ENCODE assay signal across 7 mouse cellular contexts in the genomic region with DNA sequence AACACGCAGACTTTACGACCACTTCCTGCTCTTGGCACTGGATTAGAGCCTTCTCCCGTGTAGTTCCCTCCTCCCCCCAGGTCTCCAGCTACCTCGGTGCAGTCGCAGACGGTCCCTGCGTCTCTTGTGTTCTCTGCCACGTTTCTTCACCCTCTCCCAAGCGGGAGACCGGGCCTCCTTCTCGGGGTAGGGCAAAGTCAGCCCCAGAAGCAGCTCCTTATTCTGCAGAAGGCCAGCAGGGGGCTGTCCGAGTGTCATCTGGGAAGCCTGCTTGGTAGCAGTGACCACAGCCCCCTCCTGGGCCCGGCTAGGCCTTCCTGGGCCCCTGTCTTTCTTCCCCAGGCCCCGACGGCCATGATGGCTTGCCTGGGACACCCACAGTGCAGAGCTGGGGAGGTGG. TPM values are rescaled to one million over a fixed set of nuclear protein-coding genes. Genes with fewer than 3 reads are reported as not detected.
DNase-seq lines count a peak whose midpoint lies in the region; ATAC-seq and TF ChIP-seq lines count a peak whose summit lies in the region.

No protein-coding gene starts in this region.

- TF ChIP-seq POLR2A in thymus, adult 2 months (IDR thresholded peaks at IDR 0.05; ENCODE audit: control insufficient read depth, extremely low read depth, insufficient read depth, low read length, poor library complexity), result no peak

- DNase-seq in thymus, adult 2 months, result peak; percentile 48
- DNase-seq in thymus, adult 18-20 months, result no peak
- peak; percentile 71 for DNase-seq in embryo, embryonic 10 days (ENCODE audit: low spot score)
- DNase-seq in heart, postnatal 36 days, result peak; percentile 21 to 35
- peak; percentile 72 to 80 for DNase-seq in kidney, postnatal 4 days
- peak; percentile 92 for DNase-seq in midbrain, embryonic 11.5 days (ENCODE audit: low spot score, missing footprints)
- peak; percentile 50 for DNase-seq in urinary bladder, postnatal 14 days (ENCODE audit: low spot score)

- peak; percentile 58 for ATAC-seq in midbrain, embryonic 11.5 days (ENCODE audit: low FRiP score)

- peak; percentile 49; the same call in 1 of the 2 replicates for TF ChIP-seq CTCF in thymus, adult 2 months (IDR thresholded peaks at IDR 0.05; ENCODE audit: borderline replicate concordance, control insufficient read depth, extremely low read depth, insufficient read depth, low read length, poor library complexity)

- H3K4me2 ChIP-seq in midbrain, embryonic 11.5 days, result 0 out of 2 replicates have a peak overlapping the region, but pooled peaks have one; percentile 10

- H3K4me1 ChIP-seq in thymus, adult 2 months (replicated peaks; ENCODE audit: control insufficient read depth, insufficient read depth, low read length), result peaks cover 10% of the 10 kb centered on the region
- H3K4me1 ChIP-seq in midbrain, embryonic 11.5 days (ENCODE audit: control insufficient read depth, insufficient read depth, low read length), result peaks cover 10% of the 10 kb centered on the region

- peak overlapping the region; percentile 47 for H3K9ac ChIP-seq in midbrain, embryonic 11.5 days (ENCODE audit: low read length)

- H3K27ac ChIP-seq in thymus, adult 2 months (ENCODE audit: control insufficient read depth, insufficient read depth, low read length), result no peak overlapping the region
- H3K27ac ChIP-seq in midbrain, embryonic 11.5 days (ENCODE audit: low read depth, low read length), result peak overlapping the region; percentile 16; the same call in 1 of the 2 replicates

- 5% methylated on average over 15 of the region's 15 CpGs for WGBS in thymus, adult 2 months
- WGBS in midbrain, embryonic 11.5 days, result 6% methylated on average over 15 of the region's 15 CpGs

- intact Hi-C loops in heart, postnatal 36 days (cut with DNase I), result loop anchor here (1.0 to 10.0 kb wide), 3 partner anchors 41 to 309 kb away; no protein-coding TSS in a partner anchor

- no peaks in the 10 kb centered on the region for H3K27me3 ChIP-seq in thymus, adult 2 months (ENCODE audit: control insufficient read depth, insufficient read depth, low read length)
- no peaks in the 10 kb centered on the region for H3K27me3 ChIP-seq in midbrain, embryonic 11.5 days (ENCODE audit: control insufficient read depth, insufficient read depth, low read length)

- H3K9me3 ChIP-seq in midbrain, embryonic 11.5 days (ENCODE audit: control insufficient read depth, low read length), result no peaks in the 10 kb centered on the region; the same call in 1 of the 2 replicates

- no peak overlapping the region for H3K4me3 ChIP-seq in thymus, adult 2 months (ENCODE audit: control insufficient read depth, insufficient read depth, low read length)
- H3K4me3 ChIP-seq in midbrain, embryonic 11.5 days (ENCODE audit: low read depth, low read length), result no peak overlapping the region

- H3K36me3 ChIP-seq in thymus, adult 2 months (ENCODE audit: control insufficient read depth, insufficient read depth, low read length), result no peaks in the 10 kb centered on the region
- H3K36me3 ChIP-seq in midbrain, embryonic 11.5 days (ENCODE audit: control insufficient read depth, insufficient read depth, low read length), result no peaks in the 10 kb centered on the region

RNA-seq across cellular contexts. Expression of a gene that starts 14.7 kb away (rescaled TPM):
- polyA plus RNA-seq in thymus, adult 2 months (2012; rRNA removed), result 32.9 and 37.7 TPM in 2 replicates
- 10 to 100 TPM; 10.6 to 11.9 TPM for total RNA-seq in heart, postnatal 36 days (2021)
- 82.7 and 83.6 TPM in 2 replicates for polyA plus RNA-seq in midbrain, embryonic 11.5 days (2014; fragmentation: Nextera tagmentation; extraction: Ambion mirVana)

RNA-seq across cellular contexts. Expression of a gene that starts 15.0 kb away (rescaled TPM):
- polyA plus RNA-seq in thymus, adult 2 months (2012; rRNA removed), result 0.26 and 0.34 TPM in 2 replicates
- total RNA-seq in heart, postnatal 36 days (2021), result under 1 TPM; 0.05 to 0.11 TPM
- 11.5 and 12.7 TPM in 2 replicates for polyA plus RNA-seq in midbrain, embryonic 11.5 days (2014; fragmentation: Nextera tagmentation; extraction: Ambion mirVana)

RNA-seq across cellular contexts. Expression of a gene that starts 27.6 kb away (rescaled TPM):
- polyA plus RNA-seq in thymus, adult 2 months (2012; rRNA removed), result 98.0 and 106 TPM in 2 replicates
- 10 to 100 TPM; 45.1 to 49.3 TPM for total RNA-seq in heart, postnatal 36 days (2021)
- 11.7 TPM in 2 replicates for polyA plus RNA-seq in midbrain, embryonic 11.5 days (2014; fragmentation: Nextera tagmentation; extraction: Ambion mirVana)

RNA-seq across cellular contexts. Expression of a gene that starts 36.5 kb away (rescaled TPM):
- polyA plus RNA-seq in thymus, adult 2 months (2012; rRNA removed), result 41.8 and 50.9 TPM in 2 replicates
- total RNA-seq in heart, postnatal 36 days (2021), result 10 to 100 TPM; 38.9 to 40.3 TPM
- polyA plus RNA-seq in midbrain, embryonic 11.5 days (2014; fragmentation: Nextera tagmentation; extraction: Ambion mirVana), result 13.1 and 14.2 TPM in 2 replicates

RNA-seq across cellular contexts. Expression of a gene that starts 44.8 kb away (rescaled TPM):
- 31.2 and 34.5 TPM in 2 replicates for polyA plus RNA-seq in thymus, adult 2 months (2012; rRNA removed)
- total RNA-seq in heart, postnatal 36 days (2021), result 10 to 100 TPM; 18.2 to 18.8 TPM
- 65.3 and 71.4 TPM in 2 replicates for polyA plus RNA-seq in midbrain, embryonic 11.5 days (2014; fragmentation: Nextera tagmentation; extraction: Ambion mirVana)

Comparison
In these comparisons a context has a peak if more than half of its experiments do, and no peak if none do; other contexts are left out.
1. DNase-seq: peak in thymus, adult 2 months (single experiment), embryo, embryonic 10 days (single experiment), heart, postnatal 36 days (2 of 2), kidney, postnatal 4 days (2 of 2), midbrain, embryonic 11.5 days (single experiment) and urinary bladder, postnatal 14 days (single experiment); none in thymus, adult 18-20 months (0 of 2).